Mouse (Mus musculus): Measurements from ENCODE around the gene Palld.

- TF ChIP-seq POLR2A (IDR thresholded peaks at IDR 0.05; ENCODE audit: insufficient read depth, low read length) (no peak), CTCF (IDR thresholded peaks at IDR 0.05; ENCODE audit: low read depth, low read length) (no peak), EP300 (IDR thresholded peaks at IDR 0.05; ENCODE audit: insufficient read depth, low read depth, low read length) (no peak)
These were observed 278.7 kb downstream of the Palld start for GRCm38 (mm10) chr8:61623485-61624417.

Measured in ES-Bruce4 (cell line).